Mouse (Mus musculus): ENCODE measurements around the gene Stradb. TPM values are rescaled to one million over a fixed set of nuclear protein-coding genes. Genes with fewer than 3 reads are reported as not detected.
A peak's percentile ranks its signal among the peaks of the same experiment; 100 is the strongest.

Stradb gene
- polyA plus RNA-seq, 2 experiments, result 17.1 to 44.1 TPM

DNA sequence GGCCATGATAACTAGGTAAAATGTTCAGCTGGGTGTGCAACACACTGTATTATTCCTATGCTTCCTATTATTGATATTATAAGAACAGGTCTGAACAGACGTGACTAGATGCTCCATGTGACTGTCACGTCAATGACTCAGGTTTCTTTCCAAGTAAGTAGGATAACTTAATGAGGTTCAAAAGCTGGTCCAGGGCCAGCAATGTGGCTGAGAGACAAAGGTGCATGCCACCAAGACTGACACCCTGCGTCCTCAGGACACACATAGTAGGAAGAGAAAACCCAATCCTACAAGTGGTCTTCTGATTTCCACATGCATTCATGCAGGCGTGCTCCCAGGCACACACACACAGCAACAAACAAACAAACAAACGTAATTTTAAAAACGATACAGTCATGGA is 2.2 kb upstream of the Stradb start:
- peak overlapping the region; percentile 89 for H3K27ac ChIP-seq
- ATAC-seq (ENCODE audit: insufficient read depth) (no peak), DNase-seq (ENCODE audit: low read depth in 3 of 3, low spot score in 3 of 3) (no peak)
- H3K9me3 ChIP-seq (ENCODE audit: control insufficient read depth, low read length), result no peaks in the 10 kb centered on the region
- TF ChIP-seq CTCF (IDR thresholded peaks at IDR 0.05; ENCODE audit: low read depth) (no peak), EP300 (IDR thresholded peaks at IDR 0.05; ENCODE audit: low read depth) (no peak)
- H3K4me3 ChIP-seq (ENCODE audit: insufficient read depth in 1 of 2, low read depth in 2 of 2, low read length in 2 of 2), result peak overlapping the region; percentile 89 to 92
- H3K4me1 ChIP-seq (replicated peaks; ENCODE audit: control insufficient read depth in 2 of 2, insufficient read depth in 2 of 2, low read length in 1 of 2), result peaks cover 34 to 46% of the 10 kb centered on the region in 2 experiments
- H3K27me3 ChIP-seq (ENCODE audit: control insufficient read depth, insufficient read depth, low read length), result no peaks in the 10 kb centered on the region
- H3K4me2 ChIP-seq (ENCODE audit: low read depth), result peak overlapping the region; percentile 90
- H3K9ac ChIP-seq (replicated peaks), result peak overlapping the region; percentile 89
- peaks cover 33% of the 10 kb centered on the region for H3K36me3 ChIP-seq (replicated peaks; ENCODE audit: control insufficient read depth, insufficient read depth, low read depth)
- 49% methylated on average over 6 of the region's 6 CpGs for WGBS (ENCODE audit: insufficient replicate concordance)

- H3K4me1 ChIP-seq (replicated peaks; ENCODE audit: control insufficient read depth in 2 of 2, insufficient read depth in 2 of 2, low read length in 1 of 2), result peaks cover 24 to 31% of the 10 kb centered on the region in 2 experiments
- 1% methylated on average over 28 of the region's 28 CpGs for WGBS (ENCODE audit: insufficient replicate concordance)
These were observed 414 bp upstream of the Stradb start for GRCm38 (mm10) chr1:58972851-58973365.

GRCm38 (mm10) chr1:58982276-58982675 is 9.0 kb downstream of the Stradb start:
- Histone ChIP-seq H3K4me3 (ENCODE audit: insufficient read depth in 1 of 2, low read depth in 2 of 2, low read length in 2 of 2) (no peak overlapping the region), H3K9ac (replicated peaks) (no peak overlapping the region), H3K27me3 (ENCODE audit: control insufficient read depth, insufficient read depth, low read length) (no peaks in the 10 kb centered on the region), H3K4me2 (ENCODE audit: low read depth) (no peak overlapping the region), H3K36me3 (replicated peaks; ENCODE audit: control insufficient read depth, insufficient read depth, low read depth) (peaks cover 68% of the 10 kb centered on the region), H3K9me3 (ENCODE audit: control insufficient read depth, low read length) (no peaks in the 10 kb centered on the region), H3K4me1 (replicated peaks; ENCODE audit: control insufficient read depth in 2 of 2, insufficient read depth in 2 of 2, low read length in 1 of 2) (peaks cover 0 to 4% of the 10 kb centered on the region in 2 experiments; a peak in 2 of 4 replicates), H3K27ac (no peak overlapping the region; the same call in 1 of the 2 replicates)
- 76% methylated on average over 3 of the region's 3 CpGs for WGBS (ENCODE audit: insufficient replicate concordance)
- ATAC-seq (ENCODE audit: insufficient read depth), result peak; percentile 59; the same call in 1 of the 2 replicates
- TF ChIP-seq EP300 (IDR thresholded peaks at IDR 0.05; ENCODE audit: low read depth) (no peak), CTCF (IDR thresholded peaks at IDR 0.05; ENCODE audit: low read depth) (no peak)
- no peak for DNase-seq (ENCODE audit: low read depth in 3 of 3, low spot score in 3 of 3)

More at GRCm38 (mm10) chr1:58972851-58973365, 414 bp upstream of the Stradb start:
- peak overlapping the region; percentile 90 for H3K4me2 ChIP-seq (ENCODE audit: low read depth)
- TF ChIP-seq EP300 (IDR thresholded peaks at IDR 0.05; ENCODE audit: low read depth) (no peak), CTCF (IDR thresholded peaks at IDR 0.05; ENCODE audit: low read depth) (peak; percentile 9; the same call in 1 of the 2 replicates)
- DNase-seq (ENCODE audit: low read depth in 3 of 3, low spot score in 3 of 3) (no peak), ATAC-seq (ENCODE audit: insufficient read depth) (peak; percentile 34)
- peak overlapping the region; percentile 89 for H3K9ac ChIP-seq (replicated peaks)
- peak overlapping the region; percentile 89 to 92 for H3K4me3 ChIP-seq (ENCODE audit: insufficient read depth in 1 of 2, low read depth in 2 of 2, low read length in 2 of 2)
- no peaks in the 10 kb centered on the region for H3K27me3 ChIP-seq (ENCODE audit: control insufficient read depth, insufficient read depth, low read length)
- no peaks in the 10 kb centered on the region for H3K9me3 ChIP-seq (ENCODE audit: control insufficient read depth, low read length)
- H3K27ac ChIP-seq, result peak overlapping the region; percentile 89
- peaks cover 39% of the 10 kb centered on the region for H3K36me3 ChIP-seq (replicated peaks; ENCODE audit: control insufficient read depth, insufficient read depth, low read depth)

GRCm38 (mm10) chr1:58984586-58984985 is 11.3 kb downstream of the Stradb start:
- H3K27me3 ChIP-seq (ENCODE audit: control insufficient read depth, insufficient read depth, low read length), result no peaks in the 10 kb centered on the region
- no peaks in the 10 kb centered on the region for H3K9me3 ChIP-seq (ENCODE audit: control insufficient read depth, low read length)
- peaks cover 0 to 6% of the 10 kb centered on the region in 2 experiments; a peak in 2 of 4 replicates for H3K4me1 ChIP-seq (replicated peaks; ENCODE audit: control insufficient read depth in 2 of 2, insufficient read depth in 2 of 2, low read length in 1 of 2)
- no peak overlapping the region for H3K4me3 ChIP-seq (ENCODE audit: insufficient read depth in 1 of 2, low read depth in 2 of 2, low read length in 2 of 2)
- ATAC-seq (ENCODE audit: insufficient read depth) (no peak), DNase-seq (ENCODE audit: low read depth in 3 of 3, low spot score in 3 of 3) (no peak)
- H3K27ac ChIP-seq, result no peak overlapping the region
- TF ChIP-seq EP300 (IDR thresholded peaks at IDR 0.05; ENCODE audit: low read depth), result no peak
- no peak for TF ChIP-seq CTCF (IDR thresholded peaks at IDR 0.05; ENCODE audit: low read depth)
- H3K4me2 ChIP-seq (ENCODE audit: low read depth), result no peak overlapping the region
- WGBS (ENCODE audit: insufficient replicate concordance), result 82% methylated on average over 5 of the region's 5 CpGs
- no peak overlapping the region for H3K9ac ChIP-seq (replicated peaks)
- peaks cover 65% of the 10 kb centered on the region for H3K36me3 ChIP-seq (replicated peaks; ENCODE audit: control insufficient read depth, insufficient read depth, low read depth)

GRCm38 (mm10) chr1:58993144-58993543 is 19.8 kb downstream of the Stradb start:
- Histone ChIP-seq H3K36me3 (replicated peaks; ENCODE audit: control insufficient read depth, insufficient read depth, low read depth) (peaks cover 56% of the 10 kb centered on the region), H3K4me2 (ENCODE audit: low read depth) (no peak overlapping the region), H3K9me3 (ENCODE audit: control insufficient read depth, low read length) (no peaks in the 10 kb centered on the region), H3K27me3 (ENCODE audit: control insufficient read depth, insufficient read depth, low read length) (no peaks in the 10 kb centered on the region), H3K4me3 (ENCODE audit: insufficient read depth in 1 of 2, low read depth in 2 of 2, low read length in 2 of 2) (no peak overlapping the region), H3K9ac (replicated peaks) (no peak overlapping the region), H3K27ac (no peak overlapping the region), H3K4me1 (replicated peaks; ENCODE audit: control insufficient read depth in 2 of 2, insufficient read depth in 2 of 2, low read length in 1 of 2) (peaks cover 5 to 6% of the 10 kb centered on the region in 2 experiments)
- no peak for TF ChIP-seq CTCF (IDR thresholded peaks at IDR 0.05; ENCODE audit: low read depth)
- no peak for TF ChIP-seq EP300 (IDR thresholded peaks at IDR 0.05; ENCODE audit: low read depth)
- peak in 1 of 3 experiments; percentile 55 for DNase-seq (ENCODE audit: low read depth in 3 of 3, low spot score in 3 of 3)
- ATAC-seq (ENCODE audit: insufficient read depth), result peak; percentile 81; the same call in 1 of the 2 replicates
- WGBS (ENCODE audit: insufficient replicate concordance), result 45% methylated on average over 7 of the region's 7 CpGs

Data from liver, embryonic 14.5 days (tissue).